Mouse (Mus musculus) stomach, postnatal 0 days (tissue): ENCODE results near the gene Topaz1.

Experiments used
- CTCF ChIP-seq: IDR thresholded peaks from 2 replicates; pipeline ENCODE4 v1.5.1; 2016; ENCODE audit warnings: antibody characterized with exemption, low read depth, mild to moderate bottlenecking, moderate library complexity
- EP300 ChIP-seq: optimal IDR thresholded peaks from 2 replicates; pipeline ENCODE3; 2016; ENCODE audit warnings: antibody characterized with exemption

DNA sequence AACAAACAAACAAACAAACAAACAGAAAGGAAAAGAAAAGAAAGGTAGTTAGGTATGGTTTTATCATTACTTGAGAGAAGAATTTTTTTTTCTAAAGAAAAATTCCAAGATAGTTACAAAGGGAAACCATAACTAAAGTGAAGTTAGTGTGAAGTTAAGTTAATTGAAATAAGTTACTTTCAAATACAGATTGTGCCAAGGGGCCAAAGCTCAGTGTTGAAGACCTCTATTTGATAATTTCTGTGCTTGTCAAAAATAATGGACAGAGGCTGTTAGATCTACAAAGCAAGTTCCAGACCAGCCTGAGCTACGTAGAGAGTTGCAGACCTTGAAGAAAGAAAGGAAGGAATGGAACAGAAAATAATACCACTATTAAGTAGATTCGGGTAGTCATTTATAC lies 60.0 kb downstream of the Topaz1 start:
- no peak for TF ChIP-seq CTCF
- TF ChIP-seq EP300, result no peak
